Mouse (Mus musculus): ENCODE results near the gene Tmem141. TPM values are rescaled to one million over a fixed set of nuclear protein-coding genes. Genes with fewer than 3 reads are reported as not detected.
A peak's percentile ranks its signal among the peaks of the same experiment; 100 is the strongest.

Tmem141 gene
- polyA plus RNA-seq, 1 experiment from 2014 or later = 17.5 TPM

GRCm38 (mm10) chr2:25625986-25626385, 4.2 kb upstream of the Tmem141 start:
- no peak overlapping the region for H3K27ac ChIP-seq (replicated peaks; ENCODE audit: low read depth, low read length)
- DNase-seq (ENCODE audit: low spot score) (no peak), ATAC-seq (replicated peaks; ENCODE audit: insufficient number of reproducible peaks, low FRiP score, low TSS enrichment, low read depth) (no peak)
- no peak overlapping the region for H3K9ac ChIP-seq (replicated peaks; ENCODE audit: low read length)
- H3K4me1 ChIP-seq (ENCODE audit: control insufficient read depth, insufficient read depth, low read length) = no peaks in the 10 kb centered on the region
- H3K27me3 ChIP-seq (ENCODE audit: control insufficient read depth, insufficient read depth, low read length) = no peaks in the 10 kb centered on the region
- no peaks in the 10 kb centered on the region for H3K36me3 ChIP-seq (replicated peaks; ENCODE audit: control insufficient read depth, insufficient read depth, low read depth, low read length)
- H3K9me3 ChIP-seq (replicated peaks; ENCODE audit: control insufficient read depth, low read length) = no peaks in the 10 kb centered on the region
- H3K4me3 ChIP-seq (ENCODE audit: low read depth, low read length) = no peak overlapping the region
- 66% methylated on average over 5 of the region's 5 CpGs for WGBS
- no peak overlapping the region for H3K4me2 ChIP-seq (ENCODE audit: low read depth, low read length)

- no peak overlapping the region for H3K4me3 ChIP-seq (ENCODE audit: low read depth, low read length)
- WGBS = 79% methylated on average over 4 of the region's 4 CpGs
- H3K9ac ChIP-seq (replicated peaks; ENCODE audit: low read length) = no peak overlapping the region
- no peaks in the 10 kb centered on the region for H3K9me3 ChIP-seq (replicated peaks; ENCODE audit: control insufficient read depth, low read length)
- ATAC-seq (replicated peaks; ENCODE audit: insufficient number of reproducible peaks, low FRiP score, low TSS enrichment, low read depth) = no peak
- H3K27me3 ChIP-seq (ENCODE audit: control insufficient read depth, insufficient read depth, low read length) = peaks cover 20% of the 10 kb centered on the region
- no peaks in the 10 kb centered on the region for H3K4me1 ChIP-seq (ENCODE audit: control insufficient read depth, insufficient read depth, low read length)
- H3K27ac ChIP-seq (replicated peaks; ENCODE audit: low read depth, low read length) = no peak overlapping the region
- H3K4me2 ChIP-seq (ENCODE audit: low read depth, low read length) = no peak overlapping the region
- no peaks in the 10 kb centered on the region for H3K36me3 ChIP-seq (replicated peaks; ENCODE audit: control insufficient read depth, insufficient read depth, low read depth, low read length)
- DNase-seq (ENCODE audit: low spot score) = no peak
These were observed 965 bp downstream of the Tmem141 start for GRCm38 (mm10) chr2:25620852-25621228.

GRCm38 (mm10) chr2:25620386-25620785, 1.4 kb downstream of the Tmem141 start:
- H3K36me3 ChIP-seq (replicated peaks; ENCODE audit: control insufficient read depth, insufficient read depth, low read depth, low read length) = no peaks in the 10 kb centered on the region
- no peak overlapping the region for H3K4me2 ChIP-seq (ENCODE audit: low read depth, low read length)
- 78% methylated on average over 6 of the region's 6 CpGs for WGBS
- DNase-seq (ENCODE audit: low spot score) = no peak
- H3K4me3 ChIP-seq (ENCODE audit: low read depth, low read length) = no peak overlapping the region
- no peak for ATAC-seq (replicated peaks; ENCODE audit: insufficient number of reproducible peaks, low FRiP score, low TSS enrichment, low read depth)
- H3K4me1 ChIP-seq (ENCODE audit: control insufficient read depth, insufficient read depth, low read length) = no peaks in the 10 kb centered on the region
- H3K9me3 ChIP-seq (replicated peaks; ENCODE audit: control insufficient read depth, low read length) = no peaks in the 10 kb centered on the region
- peaks cover 24% of the 10 kb centered on the region for H3K27me3 ChIP-seq (ENCODE audit: control insufficient read depth, insufficient read depth, low read length)
- H3K9ac ChIP-seq (replicated peaks; ENCODE audit: low read length) = no peak overlapping the region
- H3K27ac ChIP-seq (replicated peaks; ENCODE audit: low read depth, low read length) = no peak overlapping the region

- WGBS = 84% methylated on average over 3 of the region's 3 CpGs
- Histone ChIP-seq H3K27ac (replicated peaks; ENCODE audit: low read depth, low read length) (no peak within 1 kb of the TSS), H3K27me3 (ENCODE audit: control insufficient read depth, insufficient read depth, low read length) (peaks cover 26% of the 10 kb centered on the region), H3K36me3 (replicated peaks; ENCODE audit: control insufficient read depth, insufficient read depth, low read depth, low read length) (no peaks in the 10 kb centered on the region), H3K4me3 (ENCODE audit: low read depth, low read length) (no peak within 1 kb of the TSS), H3K9ac (replicated peaks; ENCODE audit: low read length) (no peak within 1 kb of the TSS), H3K4me1 (ENCODE audit: control insufficient read depth, insufficient read depth, low read length) (no peaks in the 10 kb centered on the region), H3K9me3 (replicated peaks; ENCODE audit: control insufficient read depth, low read length) (no peaks in the 10 kb centered on the region), H3K4me2 (ENCODE audit: low read depth, low read length) (no peak within 1 kb of the TSS)
- DNase-seq (ENCODE audit: low spot score) = no peak
- ATAC-seq (replicated peaks; ENCODE audit: insufficient number of reproducible peaks, low FRiP score, low TSS enrichment, low read depth) = no peak
These were observed 4.2 kb downstream of the Tmem141 start, which contains the start of gene Ccdc183 for GRCm38 (mm10) chr2:25617578-25617977. Gene Ccdc183 (minus strand): TSS chr2:25617678.

- H3K36me3 ChIP-seq (replicated peaks; ENCODE audit: control insufficient read depth, insufficient read depth, low read depth, low read length) = no peaks in the 10 kb centered on the region
- H3K27me3 ChIP-seq (ENCODE audit: control insufficient read depth, insufficient read depth, low read length) = peaks cover 26% of the 10 kb centered on the region
- H3K9ac ChIP-seq (replicated peaks; ENCODE audit: low read length) = no peak overlapping the region
- DNase-seq (ENCODE audit: low spot score) = no peak
- no peak for ATAC-seq (replicated peaks; ENCODE audit: insufficient number of reproducible peaks, low FRiP score, low TSS enrichment, low read depth)
- no peak overlapping the region for H3K4me3 ChIP-seq (ENCODE audit: low read depth, low read length)
- WGBS = 18% methylated on average over 22 of the region's 22 CpGs
- no peaks in the 10 kb centered on the region for H3K4me1 ChIP-seq (ENCODE audit: control insufficient read depth, insufficient read depth, low read length)
- no peak overlapping the region for H3K4me2 ChIP-seq (ENCODE audit: low read depth, low read length)
- H3K9me3 ChIP-seq (replicated peaks; ENCODE audit: control insufficient read depth, low read length) = no peaks in the 10 kb centered on the region
- H3K27ac ChIP-seq (replicated peaks; ENCODE audit: low read depth, low read length) = no peak overlapping the region
These were observed 5.4 kb downstream of the Tmem141 start for GRCm38 (mm10) chr2:25616398-25616797.

GRCm38 (mm10) chr2:25608671-25609070, 13.1 kb downstream of the Tmem141 start:
- Histone ChIP-seq H3K4me2 (ENCODE audit: low read depth, low read length) (peak overlapping the region; percentile 30), H3K9ac (replicated peaks; ENCODE audit: low read length) (peak overlapping the region; percentile 46), H3K36me3 (replicated peaks; ENCODE audit: control insufficient read depth, insufficient read depth, low read depth, low read length) (no peaks in the 10 kb centered on the region), H3K4me3 (ENCODE audit: low read depth, low read length) (peak overlapping the region; percentile 15; the same call in 1 of the 2 replicates), H3K27ac (replicated peaks; ENCODE audit: low read depth, low read length) (no peak overlapping the region), H3K4me1 (ENCODE audit: control insufficient read depth, insufficient read depth, low read length) (peaks cover 2% of the 10 kb centered on the region; the same call in 1 of the 2 replicates), H3K9me3 (replicated peaks; ENCODE audit: control insufficient read depth, low read length) (no peaks in the 10 kb centered on the region), H3K27me3 (ENCODE audit: control insufficient read depth, insufficient read depth, low read length) (no peaks in the 10 kb centered on the region)
- ATAC-seq (replicated peaks; ENCODE audit: insufficient number of reproducible peaks, low FRiP score, low TSS enrichment, low read depth) (peak; percentile 9; the same call in 1 of the 2 replicates), DNase-seq (ENCODE audit: low spot score) (no peak)
- 71% methylated on average over 10 of the region's 10 CpGs for WGBS

GRCm38 (mm10) chr2:25607761-25608622, 13.8 kb downstream of the Tmem141 start, which contains the start of gene Rabl6:
Gene Rabl6 (minus strand): TSS chr2:25608521.
- peak; percentile 83 for ATAC-seq (replicated peaks; ENCODE audit: insufficient number of reproducible peaks, low FRiP score, low TSS enrichment, low read depth)
- Histone ChIP-seq H3K9ac (replicated peaks; ENCODE audit: low read length) (peak within 1 kb of the TSS; percentile 96), H3K27me3 (ENCODE audit: control insufficient read depth, insufficient read depth, low read length) (no peaks in the 10 kb centered on the region), H3K36me3 (replicated peaks; ENCODE audit: control insufficient read depth, insufficient read depth, low read depth, low read length) (no peaks in the 10 kb centered on the region), H3K27ac (replicated peaks; ENCODE audit: low read depth, low read length) (peak within 1 kb of the TSS; percentile 88), H3K4me1 (ENCODE audit: control insufficient read depth, insufficient read depth, low read length) (peaks cover 2% of the 10 kb centered on the region; the same call in 1 of the 2 replicates), H3K4me3 (ENCODE audit: low read depth, low read length) (peak within 1 kb of the TSS; percentile 94), H3K4me2 (ENCODE audit: low read depth, low read length) (peak within 1 kb of the TSS; percentile 62), H3K9me3 (replicated peaks; ENCODE audit: control insufficient read depth, low read length) (no peaks in the 10 kb centered on the region)
- WGBS = under 1% methylated on average over 76 of the region's 80 CpGs
- DNase-seq (ENCODE audit: low spot score) = peak; percentile 94

GRCm38 (mm10) chr2:25602526-25602925, 19.3 kb downstream of the Tmem141 start:
- Histone ChIP-seq H3K4me3 (ENCODE audit: low read depth, low read length) (no peak overlapping the region), H3K27ac (replicated peaks; ENCODE audit: low read depth, low read length) (no peak overlapping the region), H3K4me2 (ENCODE audit: low read depth, low read length) (no peak overlapping the region), H3K27me3 (ENCODE audit: control insufficient read depth, insufficient read depth, low read length) (no peaks in the 10 kb centered on the region), H3K9ac (replicated peaks; ENCODE audit: low read length) (no peak overlapping the region), H3K9me3 (replicated peaks; ENCODE audit: control insufficient read depth, low read length) (no peaks in the 10 kb centered on the region), H3K36me3 (replicated peaks; ENCODE audit: control insufficient read depth, insufficient read depth, low read depth, low read length) (peaks cover 13% of the 10 kb centered on the region), H3K4me1 (ENCODE audit: control insufficient read depth, insufficient read depth, low read length) (peaks cover 2% of the 10 kb centered on the region; the same call in 1 of the 2 replicates)
- ATAC-seq (replicated peaks; ENCODE audit: insufficient number of reproducible peaks, low FRiP score, low TSS enrichment, low read depth) (no peak), DNase-seq (ENCODE audit: low spot score) (no peak)
- 92% methylated on average over 5 of the region's 5 CpGs for WGBS
